Mouse (Mus musculus): Measurements from ENCODE around the gene Hjurp. TPM values are rescaled to one million over a fixed set of nuclear protein-coding genes. Genes with fewer than 3 reads are reported as not detected.

Hjurp gene
- total RNA-seq, 2 experiments from 2014 or later: 7.8 to 8.7 TPM

DNA sequence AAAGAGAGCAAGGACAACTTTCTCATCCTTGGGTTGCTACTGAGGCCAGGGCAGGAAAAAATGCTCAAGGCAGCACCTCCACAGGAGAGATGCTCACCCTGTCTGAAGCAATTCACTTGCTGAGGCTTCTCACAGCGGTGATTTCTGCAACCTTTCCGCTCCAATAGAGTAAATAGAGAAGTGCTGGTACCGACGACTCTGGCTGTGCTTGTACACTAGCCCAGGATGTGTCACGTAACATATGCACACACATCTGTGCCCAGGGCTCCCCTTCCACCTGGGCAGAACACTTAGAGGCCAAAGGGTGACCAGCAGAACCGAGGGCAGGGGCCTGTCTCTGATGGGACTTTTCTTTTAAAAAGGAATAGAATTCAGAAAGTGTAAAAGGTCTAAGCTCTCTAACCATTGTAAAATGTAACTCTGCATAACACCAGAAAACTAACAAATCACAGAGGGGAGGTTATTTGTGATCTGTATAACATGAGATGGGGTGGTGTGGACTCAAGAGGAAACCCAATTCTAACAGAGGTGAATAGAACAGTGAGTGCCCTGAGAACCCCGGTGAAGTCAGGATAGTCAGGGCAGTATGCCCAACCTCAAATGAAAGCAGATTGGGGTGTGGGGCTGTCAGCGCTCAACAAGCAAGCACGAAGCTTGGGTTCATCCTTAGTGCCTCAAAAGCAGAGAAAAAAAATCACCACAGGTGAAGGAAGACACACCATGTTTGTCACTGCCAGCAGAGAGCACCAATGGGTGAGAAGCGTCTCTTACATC is 16.6 kb downstream of the Hjurp start:
- no peak for DNase-seq

DNA sequence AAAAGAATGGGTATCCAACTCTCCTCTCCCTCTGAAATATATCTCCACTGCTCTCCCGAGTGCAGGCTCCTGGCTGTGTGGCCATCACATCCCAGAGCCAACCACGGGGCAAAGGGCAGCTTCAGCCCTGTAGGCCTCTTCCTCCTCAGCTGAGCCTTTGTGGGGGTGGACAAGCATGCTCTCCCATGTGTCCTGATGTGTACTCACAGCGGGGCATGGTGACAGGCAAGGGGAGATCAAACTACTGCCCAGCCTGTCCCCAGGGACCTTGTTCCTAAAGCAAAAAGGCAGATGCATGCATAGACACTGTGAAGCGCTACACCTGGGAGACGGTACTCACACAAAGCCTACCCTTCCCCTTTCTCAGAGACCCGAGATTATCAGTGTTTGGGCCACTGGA is 17.3 kb downstream of the Hjurp start:
- DNase-seq: no peak

DNA sequence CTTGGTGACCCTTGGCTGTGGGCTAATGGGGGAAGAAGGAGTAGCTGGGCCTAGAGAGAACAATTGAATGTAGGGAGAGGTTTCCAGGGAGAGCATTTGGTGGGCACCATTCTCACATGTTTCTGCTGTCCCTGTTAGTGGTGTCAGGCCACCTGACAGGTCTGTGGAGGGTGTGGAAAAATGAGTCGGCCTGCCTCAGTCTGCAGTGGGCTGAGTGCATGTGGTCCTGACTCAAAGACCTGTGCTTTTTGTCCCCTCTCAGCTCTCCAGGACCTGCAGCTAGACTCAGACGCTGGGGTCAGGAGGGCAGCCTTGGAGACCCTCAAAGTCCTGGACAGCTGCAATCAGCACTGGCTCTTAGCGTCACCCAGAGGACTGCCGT is 17.8 kb downstream of the Hjurp start:
- DNase-seq: no peak

DNA sequence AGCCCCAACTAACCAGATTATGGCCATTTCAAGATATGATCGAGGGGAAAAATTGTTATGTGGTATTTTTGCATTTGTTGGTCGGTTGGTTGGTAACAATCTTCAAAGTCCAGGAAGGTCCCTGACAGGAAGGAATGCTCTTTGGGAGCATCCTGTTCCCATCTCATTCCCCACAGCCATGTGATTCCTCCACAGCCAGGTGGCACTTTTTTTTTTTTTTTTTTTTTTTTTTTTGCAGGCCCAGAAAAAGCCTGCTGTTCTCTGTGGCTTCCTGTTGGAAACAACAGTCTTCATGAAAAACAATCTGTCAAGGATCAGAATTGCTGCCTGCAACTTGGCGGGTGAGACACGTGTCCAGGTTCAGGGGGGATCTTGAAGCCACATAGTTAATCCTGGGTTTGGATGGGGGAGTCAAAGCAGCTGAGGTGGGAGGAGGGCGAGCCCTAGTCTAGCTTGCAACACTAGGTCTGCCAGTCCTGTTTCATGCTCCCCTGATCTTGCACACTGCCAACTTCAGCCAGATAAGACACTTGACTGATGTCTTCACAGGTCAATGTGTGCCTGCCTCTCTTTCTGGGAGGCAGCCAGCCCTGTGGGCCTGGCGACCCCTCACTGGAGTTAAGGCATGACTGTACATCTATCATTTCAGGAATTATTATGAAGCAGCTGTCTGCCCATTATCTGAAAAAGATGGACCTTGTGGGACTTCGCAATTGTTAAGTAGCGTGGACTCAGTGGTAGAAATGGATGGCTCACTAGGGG is 18.4 kb downstream of the Hjurp start:
- DNase-seq: no peak

DNA sequence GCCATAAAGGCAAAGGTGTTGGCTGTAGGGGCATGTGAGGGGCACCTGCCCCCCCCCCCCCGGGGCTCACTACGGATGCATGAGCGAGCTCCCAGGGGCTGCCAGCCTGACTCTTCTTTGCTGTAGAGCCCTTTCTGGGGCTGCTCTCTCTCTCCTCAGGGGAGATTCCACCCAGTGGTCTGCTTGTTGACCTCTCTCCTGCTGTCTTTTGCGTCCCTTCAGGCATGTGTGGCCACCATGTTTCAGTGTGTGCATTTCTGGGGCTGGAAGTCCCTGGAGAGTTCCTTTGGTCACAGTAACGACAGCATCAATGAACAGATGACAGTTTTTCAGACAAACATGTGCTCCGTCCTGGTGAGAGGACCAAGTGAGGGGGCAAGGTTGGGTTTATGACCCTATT is 19.1 kb downstream of the Hjurp start:
- no peak for DNase-seq

DNA sequence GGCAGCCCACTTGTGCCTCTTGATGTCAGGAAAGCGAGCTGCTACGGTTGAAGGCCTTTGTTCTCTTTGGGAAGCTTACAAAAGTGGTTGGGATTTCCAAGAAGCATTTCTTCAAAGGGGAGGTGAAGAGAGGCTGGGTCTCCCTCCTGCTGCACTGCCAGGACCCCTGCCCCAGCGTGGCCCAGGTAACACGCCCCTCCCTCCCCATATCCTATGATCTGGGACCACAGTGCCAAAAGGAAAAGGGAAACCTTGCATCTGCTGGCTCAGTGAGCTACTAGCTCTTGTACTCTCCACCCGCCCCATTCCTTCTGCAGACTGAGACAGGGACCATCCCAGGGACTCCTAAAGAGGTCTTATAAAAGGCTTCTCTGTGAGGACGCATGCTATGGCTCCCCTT is 19.8 kb downstream of the Hjurp start:
- no peak for DNase-seq

DNA sequence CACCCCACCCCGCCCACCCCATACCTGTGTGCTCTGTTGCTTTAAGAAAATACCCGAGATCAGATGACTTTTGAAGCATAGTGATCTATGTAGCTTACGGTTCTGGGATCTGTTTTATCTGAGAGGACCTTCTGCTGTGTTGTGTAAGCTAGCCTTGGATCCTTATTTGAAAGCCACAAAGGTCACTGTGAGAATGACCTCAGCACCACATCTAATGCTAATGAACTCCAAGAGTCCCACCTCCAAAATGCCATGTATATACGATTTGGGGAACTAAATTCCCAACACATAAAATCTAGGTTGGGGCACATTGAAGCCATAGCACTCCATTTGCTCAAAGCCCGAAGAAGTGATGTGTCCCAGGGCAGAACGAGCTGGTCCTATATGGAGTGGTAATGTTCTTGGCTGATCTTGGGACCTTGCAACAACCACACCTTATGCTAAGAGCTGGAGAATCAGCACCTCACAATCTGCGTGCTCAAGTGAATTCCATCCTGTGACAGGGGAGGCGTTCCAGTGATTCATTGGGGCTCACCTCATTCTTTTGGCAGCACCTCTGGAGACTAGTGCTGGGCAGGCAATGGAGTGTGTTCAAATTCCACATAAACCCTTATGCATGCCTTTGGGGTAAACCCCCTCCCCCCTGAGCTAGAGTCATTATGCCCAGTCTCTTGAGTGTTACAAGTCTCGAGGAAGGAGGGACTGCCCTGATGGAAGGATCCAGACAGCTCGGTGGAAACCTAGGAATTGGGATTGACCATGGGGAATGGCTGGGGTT is 20.4 kb downstream of the Hjurp start:
- DNase-seq: no peak

DNA sequence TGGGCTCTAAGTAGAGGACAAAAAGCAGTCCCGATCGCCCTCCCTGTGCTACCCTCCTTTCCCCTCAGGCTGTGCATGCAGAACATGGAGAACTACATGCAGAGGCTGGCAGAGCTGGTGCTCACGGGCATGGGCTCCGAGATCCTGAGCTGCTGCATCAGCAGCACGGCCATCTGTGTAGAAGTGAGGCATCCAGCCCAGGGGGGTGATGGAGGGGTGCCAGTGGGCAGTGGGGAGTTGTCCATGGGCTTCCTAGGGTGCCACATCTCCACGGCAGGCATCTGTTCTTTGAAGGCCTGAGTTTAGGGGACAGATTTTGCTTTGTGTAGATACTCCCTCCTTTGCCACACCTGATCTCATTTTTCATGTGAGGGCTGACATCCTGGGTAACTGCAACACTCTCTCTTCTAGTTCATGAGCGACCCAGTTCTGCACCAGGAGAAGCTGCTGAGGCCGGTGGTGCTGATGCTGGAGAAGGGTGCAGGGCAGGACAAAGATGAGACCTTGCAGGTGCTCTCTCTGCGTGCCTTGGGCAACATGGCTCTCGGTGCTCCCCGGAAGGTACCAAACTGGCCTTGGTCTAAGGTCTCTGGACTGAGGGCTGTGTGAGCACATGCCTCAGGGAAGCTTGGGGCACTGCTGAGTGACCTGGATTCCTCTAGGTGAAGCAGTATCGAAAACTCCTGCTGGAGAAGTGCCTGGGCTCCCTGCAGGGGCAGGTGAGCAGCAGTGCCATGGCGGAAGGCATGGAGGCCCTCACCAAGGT is 21.3 kb downstream of the Hjurp start:
- DNase-seq: no peak

DNA sequence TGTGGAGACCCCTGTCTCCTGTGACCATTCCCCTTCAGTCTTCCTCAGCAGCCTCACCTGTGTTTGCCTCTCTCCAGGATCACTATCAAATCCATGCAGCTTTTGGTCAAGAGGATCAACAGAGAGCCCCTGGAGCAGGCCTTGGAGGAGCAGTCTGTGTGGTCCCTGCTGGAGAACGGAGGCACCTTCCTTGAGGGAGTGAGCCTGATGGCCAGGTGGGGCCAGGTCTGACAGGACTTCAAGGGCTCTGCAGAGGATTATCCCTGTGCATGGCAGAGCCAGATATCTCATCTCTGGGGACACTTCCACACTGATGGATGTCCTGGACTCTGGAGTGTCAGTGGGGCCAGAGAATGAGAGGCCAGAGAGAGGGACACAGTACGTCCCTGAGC is 22.0 kb downstream of the Hjurp start:
- DNase-seq: no peak

DNA sequence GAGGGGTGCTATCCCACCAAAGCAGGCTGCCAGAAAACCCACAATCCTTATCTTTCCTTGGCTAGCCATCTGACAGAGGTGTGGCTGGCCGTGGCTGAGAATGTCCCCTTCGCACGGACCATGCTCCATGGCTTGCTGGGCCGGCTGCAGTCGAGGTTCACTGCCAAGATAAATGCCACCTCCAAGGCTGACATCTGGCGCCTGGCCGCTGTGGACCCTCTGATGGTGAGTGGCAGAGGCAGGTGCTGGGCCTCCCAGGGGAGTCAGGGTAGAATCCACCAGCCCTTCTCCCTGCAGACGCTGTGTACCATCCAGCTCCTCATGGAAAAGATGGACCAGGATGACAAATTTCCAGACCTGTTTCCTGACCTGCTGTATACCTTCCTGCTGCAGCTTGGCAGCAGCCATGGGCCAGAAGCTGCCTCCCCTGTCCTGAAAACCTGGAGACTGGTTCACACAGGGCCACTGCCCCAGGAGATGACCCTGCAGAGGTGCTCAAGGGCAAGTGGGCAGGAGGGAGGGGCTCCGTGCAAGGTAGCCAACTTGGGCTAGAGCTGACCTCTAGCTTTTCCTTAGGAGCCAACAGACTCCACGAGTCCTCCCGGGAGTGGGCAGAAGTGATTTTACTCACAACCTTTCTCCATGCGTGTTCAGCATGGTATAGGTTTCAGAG is 22.5 kb downstream of the Hjurp start:
- no peak for DNase-seq

DNA sequence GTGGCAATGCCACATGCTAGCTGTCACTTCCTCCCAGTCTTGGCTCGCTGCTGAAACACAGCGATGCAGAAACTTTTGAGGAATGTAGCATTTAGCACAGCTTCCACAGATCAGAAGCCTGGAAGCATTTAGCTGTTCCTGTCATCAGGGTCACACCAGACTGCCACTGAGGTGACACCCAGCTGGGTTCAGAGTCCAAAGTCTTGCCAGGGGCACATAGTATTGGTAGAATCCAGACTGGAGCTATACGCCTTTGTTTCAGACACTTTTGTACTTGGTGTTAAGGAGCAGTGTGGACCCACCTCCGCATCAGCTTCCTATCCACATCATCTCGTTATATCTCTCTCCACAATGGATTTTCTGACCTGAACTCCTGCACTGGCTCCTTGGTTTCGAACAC is 23.9 kb downstream of the Hjurp start:
- DNase-seq: no peak

DNA sequence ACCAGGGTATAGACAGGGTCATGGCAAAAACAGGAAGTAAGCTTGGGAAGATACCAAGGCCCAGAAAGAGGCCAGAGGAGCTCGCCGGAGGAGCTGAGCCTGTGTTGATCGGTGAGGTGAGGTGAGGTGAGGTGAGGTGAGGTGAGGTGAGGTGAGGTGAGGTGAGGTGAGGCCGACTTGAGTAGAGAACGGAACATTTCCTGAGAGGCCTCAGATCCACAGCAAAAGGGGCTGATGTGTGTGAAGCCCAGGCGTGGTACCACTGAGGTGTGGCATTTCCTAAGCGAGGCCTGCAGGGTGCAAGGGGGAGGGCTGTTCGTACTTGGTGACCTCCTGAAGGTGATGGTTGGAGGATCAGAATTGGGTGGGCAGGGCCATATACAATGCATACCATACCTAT is 24.3 kb downstream of the Hjurp start:
- no peak for DNase-seq

DNA sequence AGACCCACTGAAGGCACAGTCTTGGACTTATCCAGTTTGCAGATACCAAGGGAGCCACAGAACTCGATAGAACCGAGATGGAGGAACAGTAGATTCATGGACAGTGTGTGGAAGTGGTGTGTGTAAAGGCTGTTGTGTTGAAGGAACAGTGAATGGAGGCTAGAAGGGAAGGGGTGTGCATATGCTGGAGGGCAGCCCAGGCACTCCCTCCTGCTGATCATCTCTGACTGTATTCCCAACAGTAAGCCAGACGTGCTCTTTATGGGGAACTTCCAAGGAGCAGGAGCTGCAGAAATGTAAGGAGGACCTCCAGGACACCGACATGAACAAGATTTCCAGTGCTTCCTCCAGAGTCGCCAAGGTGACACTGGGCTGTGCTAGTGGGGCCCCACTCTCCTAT is 27.4 kb downstream of the Hjurp start:
- no peak for DNase-seq

DNA sequence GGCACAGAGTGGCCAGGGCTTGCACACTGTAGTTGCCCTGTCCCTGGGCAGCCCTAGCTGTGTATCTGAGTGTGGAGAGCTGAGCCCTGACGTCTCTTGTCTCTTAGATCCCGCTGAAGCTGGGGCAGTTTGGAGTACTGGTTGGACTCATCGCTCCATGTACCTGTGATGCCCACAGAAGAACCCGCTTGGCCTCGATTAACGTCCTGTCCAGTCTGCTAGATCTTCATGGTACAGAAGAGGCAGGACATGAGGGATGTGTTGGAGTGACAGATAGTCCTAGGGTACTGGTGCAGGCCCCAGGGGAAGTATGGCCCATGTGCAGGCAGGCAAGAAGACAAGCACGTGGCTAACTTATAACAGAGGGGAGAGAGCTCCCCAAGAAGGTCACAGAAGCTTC is 27.8 kb downstream of the Hjurp start:
- DNase-seq: no peak

DNA sequence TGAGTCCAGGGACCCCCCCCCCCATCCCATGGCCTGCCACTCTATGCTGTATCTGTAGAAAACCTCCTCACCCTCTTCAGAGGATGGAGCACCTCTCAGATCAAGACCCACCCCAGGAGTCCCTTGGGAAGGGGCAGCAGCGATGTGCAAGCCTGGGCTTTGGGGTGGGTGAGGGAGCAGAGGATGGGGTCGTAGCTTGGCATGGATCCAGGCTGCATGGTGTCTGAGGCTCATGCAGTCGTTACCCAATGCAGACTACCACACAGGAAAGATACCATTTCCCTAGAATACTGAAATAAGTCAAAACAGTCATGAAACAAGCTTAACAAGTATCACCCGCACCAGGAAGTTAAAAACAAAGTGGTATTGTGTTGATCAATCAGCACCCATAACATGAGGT is 28.8 kb downstream of the Hjurp start:
- DNase-seq: no peak

DNA sequence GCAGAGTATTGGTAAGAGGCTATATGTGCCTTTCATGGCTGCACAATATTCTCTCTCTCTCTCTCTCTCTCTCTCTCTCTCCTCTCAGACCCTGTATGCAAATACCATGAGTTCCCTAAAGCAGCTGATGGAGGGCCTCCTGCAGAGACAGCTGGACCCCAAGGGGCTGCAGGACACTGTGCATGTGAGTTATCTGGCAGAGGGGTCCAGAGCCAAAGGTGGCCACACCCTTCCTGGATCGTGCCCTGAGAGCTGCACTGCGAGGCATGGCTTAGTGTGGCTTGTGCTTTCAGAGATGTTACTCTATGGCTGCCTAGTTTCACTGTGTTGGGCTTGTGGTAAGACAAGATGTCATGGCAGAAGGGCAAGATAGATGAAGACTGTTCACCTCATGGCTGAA is 29.8 kb downstream of the Hjurp start:
- DNase-seq: no peak

DNA sequence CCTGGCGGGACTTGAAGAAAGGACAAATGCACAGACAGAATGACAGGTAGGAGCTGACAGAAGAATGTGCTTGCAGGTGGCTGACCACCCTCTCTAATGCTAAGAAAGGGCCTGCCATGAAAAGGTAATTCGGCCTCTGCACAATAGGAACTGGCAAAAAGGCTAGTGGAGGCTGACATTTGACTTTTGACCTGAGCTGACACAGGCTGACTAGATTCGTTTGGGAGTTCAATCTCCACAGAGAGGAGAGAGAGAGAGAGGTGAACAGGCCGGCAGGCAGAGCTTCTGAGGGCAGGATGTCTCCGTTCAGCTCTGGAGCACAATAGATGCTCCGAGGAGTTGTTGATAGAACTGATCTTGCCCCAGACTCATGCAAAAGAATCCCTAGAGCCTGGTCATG is 31.0 kb downstream of the Hjurp start:
- no peak for DNase-seq

DNA sequence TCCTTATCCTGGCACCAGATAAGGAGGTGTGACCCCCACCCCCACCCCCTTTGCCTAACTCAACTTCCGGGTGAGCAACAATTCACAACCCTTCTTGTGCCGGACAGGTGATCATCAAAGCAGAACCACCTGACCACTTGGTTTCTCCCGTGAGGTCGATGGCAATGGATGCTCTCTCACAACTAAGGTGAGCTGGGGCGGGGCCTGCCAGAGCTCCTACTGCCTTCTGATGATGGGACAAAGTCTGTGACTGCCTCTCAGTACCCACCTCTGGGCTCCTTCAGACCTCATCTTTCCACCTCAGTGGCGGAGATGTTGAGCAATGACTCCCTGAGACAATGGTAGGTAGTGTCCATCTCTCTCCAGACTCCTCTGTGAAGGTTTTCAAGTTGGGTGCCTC is 31.6 kb downstream of the Hjurp start:
- no peak for DNase-seq

DNA sequence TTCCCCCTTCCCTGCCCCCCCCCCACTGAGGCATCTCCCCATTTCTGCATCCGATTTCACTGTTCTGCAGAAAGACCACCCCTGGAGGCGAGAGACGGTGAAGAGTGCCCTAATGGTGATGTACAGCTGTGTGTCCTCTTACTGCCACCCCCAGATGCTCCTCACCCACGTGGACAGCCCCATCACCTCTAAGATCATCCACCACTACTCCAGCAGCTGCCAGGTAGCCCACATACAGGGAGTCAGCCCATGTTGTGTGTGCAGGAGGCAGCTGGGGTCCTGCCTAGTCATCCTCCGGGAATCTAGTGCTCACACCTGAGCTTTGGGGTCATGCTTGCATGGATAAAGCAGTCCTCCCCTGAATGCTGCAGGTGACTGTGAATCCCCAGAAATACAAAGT is 33.6 kb downstream of the Hjurp start:
- no peak for DNase-seq

DNA sequence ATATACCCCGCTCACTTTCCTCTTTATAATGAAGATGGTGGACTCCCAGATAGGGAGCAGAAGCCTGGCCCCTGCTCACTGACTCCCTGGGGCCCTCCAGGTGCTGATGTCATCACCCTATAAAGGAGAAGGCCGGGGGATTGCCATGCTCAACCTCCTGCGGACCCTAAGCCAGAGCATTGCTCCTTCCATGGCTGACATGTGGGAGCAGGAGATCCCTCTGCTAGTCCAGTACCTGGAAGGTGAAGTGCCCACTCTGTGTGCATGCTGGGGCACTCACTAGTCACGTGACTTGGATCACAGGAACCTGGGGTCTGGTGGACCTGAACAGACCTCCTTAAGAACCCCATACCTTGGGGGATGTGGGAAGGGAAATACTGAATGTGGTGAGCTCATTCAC is 36.9 kb downstream of the Hjurp start:
- no peak for DNase-seq

DNA sequence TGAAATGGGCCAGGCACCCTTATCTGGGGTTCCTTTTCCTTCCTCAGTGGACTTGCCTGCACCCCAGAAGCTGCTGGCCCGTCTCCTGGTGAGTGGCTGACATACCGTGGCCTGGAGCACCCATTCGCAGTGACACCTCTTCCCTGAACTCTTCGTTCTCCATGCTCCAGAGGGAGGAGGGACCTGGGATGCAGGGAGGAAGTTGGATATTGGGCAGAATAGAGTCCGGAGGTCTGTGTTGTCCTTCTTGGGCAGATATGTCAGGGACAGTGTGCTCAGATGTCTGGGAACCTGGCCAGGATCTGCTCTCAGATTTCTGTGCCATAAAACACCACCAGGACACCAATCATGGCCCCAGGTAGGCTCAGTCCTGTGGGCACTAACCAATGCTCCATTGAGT is 37.4 kb downstream of the Hjurp start:
- DNase-seq: no peak

DNA sequence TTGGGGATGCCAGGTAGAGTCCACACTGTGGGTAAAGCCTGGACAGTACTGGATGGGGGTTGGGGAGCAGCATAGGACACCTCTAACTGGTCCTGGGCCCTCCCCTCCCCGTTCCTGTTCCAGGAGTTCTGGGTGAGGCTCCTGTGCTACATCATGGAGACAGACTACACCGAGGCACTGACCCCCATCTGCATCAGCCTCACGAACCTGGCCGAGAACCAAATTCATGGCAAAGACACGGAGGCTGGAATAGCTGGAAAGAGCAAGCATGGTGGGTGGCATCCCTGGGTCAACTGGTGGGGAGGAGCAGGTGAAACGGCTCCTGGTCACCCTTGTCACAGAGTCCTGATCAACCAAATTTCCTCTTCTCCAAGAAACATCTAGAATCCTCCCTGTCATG is 38.7 kb downstream of the Hjurp start:
- DNase-seq: no peak

Measured in gastrocnemius, postnatal 25 days (tissue).